In the genomic region with DNA sequence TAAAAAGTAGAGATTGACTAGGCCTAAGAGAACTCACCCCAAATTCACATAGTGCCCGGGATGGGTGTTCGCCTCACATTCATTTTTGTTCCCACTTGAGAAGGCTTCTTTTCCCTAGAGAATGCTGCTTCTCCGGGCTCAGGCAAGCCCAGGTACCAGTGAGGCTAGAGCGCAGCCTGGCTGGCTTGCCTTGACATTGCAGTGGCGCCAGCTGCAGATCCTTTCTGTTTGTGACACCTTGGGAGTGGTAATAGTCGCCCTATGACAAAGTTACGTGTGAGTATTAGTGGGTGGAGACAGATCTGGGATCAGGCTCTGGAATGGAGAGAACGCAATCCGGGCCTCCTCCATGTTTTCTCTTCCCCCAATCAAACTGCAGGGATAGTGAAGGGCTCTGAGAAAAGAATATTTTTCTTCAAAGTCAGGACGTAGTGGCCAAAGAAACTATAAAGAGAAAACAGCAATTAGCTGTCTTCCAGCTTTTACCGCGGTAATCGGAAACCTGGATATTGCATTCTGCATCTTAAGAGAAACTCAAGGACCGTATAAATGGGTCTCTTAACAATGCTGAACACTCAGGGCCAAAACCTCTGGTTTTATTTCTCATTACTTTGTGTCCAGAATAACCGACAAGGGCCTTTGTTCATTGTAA, we compare ENCODE assay signal across 8 mouse cellular contexts. TPM values are rescaled to one million over a fixed set of nuclear protein-coding genes. Genes with fewer than 3 reads are reported as not detected.
DNase-seq lines count a peak whose midpoint lies in the region; ATAC-seq and TF ChIP-seq lines count a peak whose summit lies in the region.

A gene (minus strand): TSS at position 248 of the 652 bp plus-strand sequence.

- peak within 1 kb of the TSS; percentile 83 for H3K4me2 ChIP-seq in forebrain, embryonic 11.5 days (ENCODE audit: low read depth, low read length, severe bottlenecking)
- peak within 1 kb of the TSS; percentile 68 for H3K4me2 ChIP-seq in heart, embryonic 16.5 days (ENCODE audit: low read depth, low read length)
- H3K4me2 ChIP-seq in liver, embryonic 14.5 days (ENCODE audit: low read depth), result peak within 1 kb of the TSS; percentile 83
- peak within 1 kb of the TSS; percentile 66 for H3K4me2 ChIP-seq in neural tube, embryonic 12.5 days (replicated peaks)

- H3K4me1 ChIP-seq in brown adipose tissue, adult 24 weeks (ENCODE audit: control insufficient read depth, insufficient read depth, insufficient read length, low read length), result peaks cover 17% of the 10 kb centered on the region; the same call in 1 of the 2 replicates
- peaks cover 30% of the 10 kb centered on the region for H3K4me1 ChIP-seq in forebrain, embryonic 11.5 days (replicated peaks; ENCODE audit: control insufficient read depth, insufficient read depth, low read length)
- peaks cover 23% of the 10 kb centered on the region for H3K4me1 ChIP-seq in heart, embryonic 16.5 days (ENCODE audit: control insufficient read depth, insufficient read depth, low read length)
- peaks cover 60 to 66% of the 10 kb centered on the region in 2 experiments for H3K4me1 ChIP-seq in liver, embryonic 14.5 days (replicated peaks; ENCODE audit: control insufficient read depth in 2 of 2, insufficient read depth in 2 of 2, low read length in 1 of 2)
- H3K4me1 ChIP-seq in neural tube, embryonic 12.5 days, result peaks cover 37% of the 10 kb centered on the region

- TF ChIP-seq EP300 in liver, embryonic 14.5 days (IDR thresholded peaks at IDR 0.05; ENCODE audit: low read depth), result peak; percentile 15; the same call in 1 of the 2 replicates

- H3K27me3 ChIP-seq in forebrain, embryonic 11.5 days (ENCODE audit: control insufficient read depth, insufficient read depth, low read length), result no peaks in the 10 kb centered on the region
- no peaks in the 10 kb centered on the region for H3K27me3 ChIP-seq in heart, embryonic 16.5 days (ENCODE audit: control insufficient read depth, insufficient read depth, low read length)
- H3K27me3 ChIP-seq in liver, embryonic 14.5 days (ENCODE audit: control insufficient read depth, insufficient read depth, low read length), result no peaks in the 10 kb centered on the region
- H3K27me3 ChIP-seq in neural tube, embryonic 12.5 days (replicated peaks), result no peaks in the 10 kb centered on the region

- DNase-seq in ES-CJ7 (ENCODE audit: low read depth, low spot score), result peak; percentile 94
- DNase-seq in forebrain, embryonic 11.5 days (ENCODE audit: low spot score), result peak; percentile 84
- DNase-seq in kidney, postnatal 25 days, result peak; percentile 80 to 92
- DNase-seq in liver, embryonic 14.5 days (ENCODE audit: low read depth in 3 of 3, low spot score in 3 of 3), result peak; percentile 73 to 86 (median 74)
- DNase-seq in testis, postnatal 14 days (ENCODE audit: low spot score), result peak; percentile 74

- 6% methylated on average over 15 of the region's 15 CpGs for WGBS in forebrain, embryonic 11.5 days
- 9% methylated on average over 15 of the region's 15 CpGs for WGBS in heart, embryonic 16.5 days
- WGBS in liver, embryonic 14.5 days (ENCODE audit: insufficient replicate concordance), result 15% methylated on average over 15 of the region's 15 CpGs
- WGBS in neural tube, embryonic 12.5 days, result 5% methylated on average over 15 of the region's 15 CpGs

- H3K4me3 ChIP-seq in brown adipose tissue, adult 24 weeks (ENCODE audit: insufficient read depth, low read depth, low read length), result peak within 1 kb of the TSS; percentile 76
- H3K4me3 ChIP-seq in forebrain, embryonic 11.5 days (ENCODE audit: low read depth, low read length), result peak within 1 kb of the TSS; percentile 48
- H3K4me3 ChIP-seq in heart, embryonic 16.5 days (ENCODE audit: low read length), result peak within 1 kb of the TSS; percentile 77
- H3K4me3 ChIP-seq in liver, embryonic 14.5 days (ENCODE audit: insufficient read depth in 1 of 2, low read depth in 2 of 2, low read length in 2 of 2), result peak within 1 kb of the TSS; percentile 85 to 96
- H3K4me3 ChIP-seq in neural tube, embryonic 12.5 days, result peak within 1 kb of the TSS; percentile 71

- no peaks in the 10 kb centered on the region for H3K9me3 ChIP-seq in forebrain, embryonic 11.5 days (ENCODE audit: control insufficient read depth, low read length)
- H3K9me3 ChIP-seq in heart, embryonic 16.5 days (replicated peaks; ENCODE audit: control insufficient read depth, low read length), result no peaks in the 10 kb centered on the region
- H3K9me3 ChIP-seq in liver, embryonic 14.5 days (ENCODE audit: control insufficient read depth, low read length), result no peaks in the 10 kb centered on the region
- H3K9me3 ChIP-seq in neural tube, embryonic 12.5 days, result no peaks in the 10 kb centered on the region

- H3K36me3 ChIP-seq in forebrain, embryonic 11.5 days (ENCODE audit: control insufficient read depth, insufficient read depth, low read length), result no peaks in the 10 kb centered on the region
- H3K36me3 ChIP-seq in heart, embryonic 16.5 days (ENCODE audit: control insufficient read depth, insufficient read depth), result no peaks in the 10 kb centered on the region
- no peaks in the 10 kb centered on the region for H3K36me3 ChIP-seq in liver, embryonic 14.5 days (replicated peaks; ENCODE audit: control insufficient read depth, insufficient read depth, low read depth)
- H3K36me3 ChIP-seq in neural tube, embryonic 12.5 days, result no peaks in the 10 kb centered on the region

- peak; percentile 94 for TF ChIP-seq CTCF in liver, embryonic 14.5 days (IDR thresholded peaks at IDR 0.05; ENCODE audit: low read depth)

- peak; percentile 43 for ATAC-seq in forebrain, embryonic 11.5 days (replicated peaks; ENCODE audit: low FRiP score)
- peak; percentile 65 for ATAC-seq in heart, embryonic 16.5 days (replicated peaks; ENCODE audit: extremely low read depth, insufficient read depth, low FRiP score)
- ATAC-seq in liver, embryonic 14.5 days (ENCODE audit: insufficient read depth), result peak; percentile 66
- peak; percentile 61 for ATAC-seq in neural tube, embryonic 12.5 days (ENCODE audit: low FRiP score, low read depth)

- H3K27ac ChIP-seq in brown adipose tissue, adult 24 weeks (replicated peaks; ENCODE audit: low read depth, low read length), result peak within 1 kb of the TSS; percentile 83
- H3K27ac ChIP-seq in forebrain, embryonic 11.5 days (ENCODE audit: low read depth, low read length), result peak within 1 kb of the TSS; percentile 99
- peak within 1 kb of the TSS; percentile 100 for H3K27ac ChIP-seq in heart, embryonic 16.5 days (ENCODE audit: low read length)
- peak within 1 kb of the TSS; percentile 93 for H3K27ac ChIP-seq in liver, embryonic 14.5 days
- peak within 1 kb of the TSS; percentile 96 for H3K27ac ChIP-seq in neural tube, embryonic 12.5 days

- H3K9ac ChIP-seq in forebrain, embryonic 11.5 days (ENCODE audit: low read length), result peak within 1 kb of the TSS; percentile 92
- peak within 1 kb of the TSS; percentile 92 for H3K9ac ChIP-seq in heart, embryonic 16.5 days (ENCODE audit: low read length)
- H3K9ac ChIP-seq in liver, embryonic 14.5 days (replicated peaks), result peak within 1 kb of the TSS; percentile 89
- H3K9ac ChIP-seq in neural tube, embryonic 12.5 days, result peak within 1 kb of the TSS; percentile 90

RNA-seq across cellular contexts. Expression of the gene that starts here (rescaled TPM):
- polyA plus RNA-seq in brown adipose tissue, adult 24 weeks (2012; ENCODE audit: insufficient read depth, insufficient read length, missing spikeins), result 21.9 and 27.3 TPM in 2 replicates
- 105 and 116 TPM in 2 replicates for polyA plus RNA-seq in forebrain, embryonic 11.5 days (2014; fragmentation: Nextera tagmentation; extraction: Ambion mirVana)
- 18.7 and 19.7 TPM in 2 replicates for polyA plus RNA-seq in heart, embryonic 16.5 days (2015; fragmentation: Nextera tagmentation; extraction: Ambion mirVana)
- polyA plus RNA-seq in liver, embryonic 14.5 days (2012; rRNA removed), result 9.7 and 10.4 TPM in 2 replicates
- 7.4 and 9.8 TPM in 2 replicates for polyA plus RNA-seq in liver, embryonic 14.5 days (2014; fragmentation: Nextera tagmentation; extraction: Ambion mirVana)
- polyA plus RNA-seq in neural tube, embryonic 12.5 days (2016; fragmentation: Nextera tagmentation; extraction: Ambion mirVana), result 78.3 and 84.9 TPM in 2 replicates

Comparison
In these comparisons a context has a peak if more than half of its experiments do, and no peak if none do; other contexts are left out.
1. Peak in every context shown above with its lines: DNase-seq, ATAC-seq, H3K4me3 ChIP-seq and H3K27ac ChIP-seq.